Mouse (Mus musculus): ENCODE measurements around the gene Ptpn14.

GRCm38 (mm10) chr1:189709001-189709400, 19.1 kb upstream of the Ptpn14 start:
- TF ChIP-seq CTCF (IDR thresholded peaks at IDR 0.05; ENCODE audit: borderline replicate concordance, control insufficient read depth, extremely low read depth, insufficient read depth, low read length, poor library complexity), result no peak
- TF ChIP-seq POLR2A (IDR thresholded peaks at IDR 0.05; ENCODE audit: control insufficient read depth, extremely low read depth, insufficient read depth, low read length, poor library complexity), result no peak

All from thymus, adult 2 months (tissue).